Mouse (Mus musculus): Measurements from ENCODE around the gene Cspg4.

DNA sequence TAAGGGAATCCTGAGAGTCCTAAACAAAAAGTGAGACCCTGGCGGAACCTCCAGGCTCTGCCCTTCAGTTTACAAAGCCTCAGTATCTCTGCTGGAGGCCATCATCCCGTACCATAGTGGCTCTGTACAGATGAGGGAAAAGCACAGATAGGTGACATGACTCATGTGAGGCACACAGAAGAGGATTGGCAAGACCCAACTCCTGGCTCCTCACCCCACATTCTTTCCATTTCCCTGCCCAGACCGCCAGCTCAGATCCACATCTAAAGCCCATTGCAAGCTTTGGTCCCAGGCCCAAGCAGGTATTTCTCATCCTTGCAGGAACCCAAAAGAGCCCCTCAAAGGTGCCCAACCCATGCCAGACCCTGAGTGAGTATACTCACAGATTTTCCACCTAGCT, 4.8 kb upstream of the Cspg4 start:
- no peak for TF ChIP-seq CTCF (conservative IDR thresholded peaks at IDR 0.05; ENCODE audit: low read length)
- TF ChIP-seq POU5F1 (IDR thresholded peaks at IDR 0.05; ENCODE audit: borderline replicate concordance, low read length), result no peak
- TF ChIP-seq NANOG (IDR thresholded peaks at IDR 0.05; ENCODE audit: borderline replicate concordance, low read length), result no peak
